Mouse (Mus musculus): Measurements from ENCODE around the gene Fam213b.

Gene Fam213b

DNA sequence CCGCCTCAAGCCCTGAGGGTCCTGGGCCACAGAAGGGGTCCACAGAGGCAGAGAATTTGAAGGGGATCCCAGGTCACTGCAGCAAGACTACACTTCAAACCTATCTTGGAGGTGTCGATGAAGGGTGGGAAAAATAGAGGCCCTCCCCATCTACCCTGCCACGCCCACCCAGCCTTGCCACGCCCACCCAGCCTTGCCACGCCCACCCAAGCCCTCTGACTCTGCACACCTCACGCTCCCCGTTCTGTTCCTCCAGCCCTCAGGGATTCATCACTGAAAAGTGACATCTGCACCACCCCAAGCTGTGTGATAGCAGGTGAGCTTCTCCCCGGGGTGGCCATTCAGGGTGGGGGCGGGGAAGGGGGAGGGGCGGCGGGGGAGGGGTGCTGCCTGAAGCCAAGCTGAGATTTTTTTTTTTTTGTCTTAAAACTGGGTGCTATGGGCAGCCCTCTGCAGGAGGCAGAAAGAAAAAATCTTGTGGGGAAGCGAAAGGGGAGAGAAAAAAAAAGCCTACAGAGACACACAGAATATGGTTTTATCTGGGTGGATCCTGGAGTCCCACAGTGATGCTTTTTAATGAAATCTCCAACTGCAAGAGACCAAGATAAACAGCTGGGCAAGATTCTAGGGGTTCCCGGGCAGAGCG, 16.8 kb downstream of the Fam213b start:
- DNase-seq (ENCODE audit: low spot score in 2 of 2) = peak; percentile 73 to 87

DNA sequence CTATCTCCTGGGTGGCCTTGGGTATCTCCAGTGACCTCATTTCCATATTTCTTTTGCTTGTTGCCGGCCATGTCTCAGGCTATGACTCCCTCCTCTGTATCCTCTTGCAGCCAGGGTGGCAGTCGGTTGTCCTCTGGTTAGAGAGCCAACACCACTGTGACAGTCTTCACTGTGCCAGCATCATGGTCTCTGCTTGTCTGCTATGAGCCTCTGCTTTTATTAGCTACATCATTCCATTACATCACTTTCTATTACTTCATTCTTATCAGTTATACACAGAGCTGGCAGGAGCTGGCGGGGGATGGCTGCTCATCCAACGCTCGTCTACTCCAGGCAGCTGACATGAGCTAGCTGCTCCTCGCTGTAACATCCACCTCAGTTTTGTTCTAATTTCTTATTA, 18.2 kb downstream of the Fam213b start:
- DNase-seq (ENCODE audit: low spot score in 2 of 2) = peak; percentile 70 to 74

DNA sequence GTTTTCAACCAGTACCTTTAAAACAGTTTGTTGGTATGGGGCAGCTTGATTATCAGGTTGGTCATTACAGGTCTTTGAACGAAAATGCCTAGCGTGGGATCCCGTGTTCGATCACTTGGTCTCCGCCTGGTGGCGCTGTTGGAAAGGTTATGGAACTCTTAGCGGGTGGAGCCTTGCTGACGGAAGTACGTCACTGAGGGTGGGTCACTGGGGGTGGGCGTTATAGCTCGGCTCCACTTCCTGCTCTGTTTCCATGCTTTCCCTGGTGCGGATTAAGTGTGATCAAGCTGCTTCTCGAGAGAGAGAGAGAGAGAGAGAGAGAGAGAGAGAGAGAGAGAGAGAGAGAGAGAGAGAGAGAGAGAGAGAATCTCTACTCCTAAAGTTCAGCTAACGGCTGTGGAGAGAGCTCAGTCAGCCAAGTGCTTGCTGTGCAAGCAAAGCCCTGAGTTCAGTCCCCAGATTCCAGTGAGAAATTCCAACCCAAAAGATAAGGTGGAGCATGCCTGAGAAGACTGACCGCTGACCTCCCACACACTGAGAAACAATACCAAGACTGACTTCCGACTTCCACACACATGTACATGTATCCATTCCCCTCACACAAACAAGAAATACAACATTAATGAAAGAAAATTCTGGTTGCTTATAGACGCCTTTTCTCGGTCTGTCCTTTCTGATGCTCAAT, 20.9 kb downstream of the Fam213b start:
- peak; percentile 93 to 99 for DNase-seq (ENCODE audit: low spot score in 2 of 2)

DNA sequence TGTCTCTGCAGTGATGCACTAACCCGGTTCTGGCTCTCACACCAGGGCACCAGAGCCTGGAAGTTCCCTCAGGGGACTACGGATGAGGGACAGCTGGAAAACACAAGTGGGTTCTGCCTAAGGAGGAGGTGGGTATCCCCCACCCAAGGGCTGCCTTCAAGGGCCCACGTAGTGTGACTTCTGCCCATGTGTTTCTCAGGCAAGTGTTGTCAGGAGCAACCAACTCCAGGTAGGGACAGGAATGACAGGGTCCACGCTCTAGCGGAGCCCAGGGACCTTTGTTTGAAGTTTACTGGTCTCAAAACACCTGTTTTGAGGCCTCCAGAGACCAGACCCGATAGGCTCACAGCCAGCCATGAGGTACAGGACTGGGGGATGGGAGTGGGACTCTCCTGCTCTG, 25.7 kb downstream of the Fam213b start:
- DNase-seq (ENCODE audit: low spot score in 2 of 2) = peak in 1 of 2 experiments; percentile 13

DNA sequence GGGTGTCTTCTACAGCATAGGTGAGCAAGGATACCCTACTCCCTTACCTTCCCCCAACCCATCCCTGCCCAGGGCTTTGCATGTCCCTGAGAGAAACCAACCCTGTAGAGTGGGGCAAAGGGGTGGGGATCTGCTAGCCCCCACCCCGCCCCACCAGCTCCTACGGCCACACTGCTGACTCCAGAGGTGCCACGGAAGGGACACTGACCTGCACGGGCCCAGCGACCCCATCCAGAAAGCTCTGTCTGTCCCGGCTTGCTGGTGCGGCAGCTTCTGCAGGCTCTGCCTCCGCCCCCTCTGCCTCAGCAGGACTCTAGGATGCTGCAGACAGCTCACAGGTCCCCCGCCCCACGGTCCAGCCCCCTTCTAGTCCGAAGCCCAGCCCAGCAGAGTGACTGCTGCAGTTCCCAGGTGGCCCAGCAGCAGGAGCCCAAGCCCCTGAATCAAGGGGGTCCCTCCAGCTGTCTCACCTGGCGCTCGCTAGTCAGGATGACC, 27.1 kb downstream of the Fam213b start:
- DNase-seq (ENCODE audit: low spot score in 2 of 2) = peak in 1 of 2 experiments; percentile 12

DNA sequence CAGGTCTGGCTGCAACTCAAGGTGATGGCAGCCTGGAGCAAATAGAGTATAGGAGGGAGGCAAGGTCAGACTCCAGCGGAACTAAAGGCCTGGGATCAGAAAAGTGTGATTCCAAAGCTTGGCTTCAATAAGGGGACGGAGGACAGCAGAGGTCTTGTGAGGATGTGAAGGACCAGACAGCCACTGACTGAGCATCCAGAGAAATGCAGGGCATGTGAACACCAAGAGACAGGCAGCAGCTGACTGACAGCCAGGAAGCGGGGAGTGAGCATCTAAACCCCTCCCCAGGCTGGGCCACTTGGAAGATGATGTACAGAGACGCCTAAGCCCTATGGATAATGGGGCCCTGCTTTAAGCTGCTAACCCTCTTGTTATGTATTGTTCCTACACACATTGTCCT, 28.2 kb downstream of the Fam213b start:
- DNase-seq (ENCODE audit: low spot score in 2 of 2) = no peak

DNA sequence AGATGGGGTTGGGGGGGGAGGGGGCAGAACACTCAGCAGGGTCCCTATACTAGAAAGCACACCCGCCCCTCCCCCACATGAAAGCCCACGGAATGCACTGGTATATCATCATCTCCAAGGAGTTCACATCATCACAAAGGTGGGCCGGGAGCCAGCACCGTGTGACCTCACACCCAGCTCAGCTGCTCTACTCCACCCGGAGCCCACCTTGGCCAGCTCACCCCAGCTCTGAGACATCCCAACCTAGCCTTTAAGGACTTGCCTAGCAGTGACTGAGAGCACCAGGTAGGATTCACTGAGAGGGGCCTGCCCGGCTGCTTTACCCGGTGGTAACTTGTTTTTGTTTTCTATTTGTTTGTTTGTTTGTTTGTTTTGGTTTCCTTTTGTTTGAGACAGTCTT, 29.5 kb downstream of the Fam213b start, which contains the start of gene Mmel1:
Gene Mmel1, plus strand, starts transcription at position 146 of the 400 bp plus-strand sequence.
- no peak for DNase-seq (ENCODE audit: low spot score in 2 of 2)

DNA sequence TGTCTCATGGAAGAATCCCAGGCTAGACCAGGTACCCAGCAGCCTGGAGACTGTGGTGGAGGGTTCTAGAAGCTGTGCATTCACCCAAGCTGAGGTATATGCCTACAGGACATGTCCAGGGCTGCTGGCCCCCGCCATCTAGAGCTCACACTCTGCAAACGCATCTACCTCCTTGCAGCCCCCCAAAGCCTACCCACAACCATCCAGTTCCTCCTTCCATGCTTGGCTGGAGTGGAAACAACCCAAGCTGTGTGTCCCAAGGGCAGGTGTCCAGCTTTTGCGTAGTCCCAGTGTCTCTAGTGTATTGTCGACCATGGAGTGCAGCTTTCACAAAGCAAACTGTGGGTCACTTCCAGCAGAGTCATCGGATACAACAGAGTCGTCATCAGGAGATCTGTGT, 31.7 kb downstream of the Fam213b start:
- DNase-seq (ENCODE audit: low spot score in 2 of 2) = no peak

DNA sequence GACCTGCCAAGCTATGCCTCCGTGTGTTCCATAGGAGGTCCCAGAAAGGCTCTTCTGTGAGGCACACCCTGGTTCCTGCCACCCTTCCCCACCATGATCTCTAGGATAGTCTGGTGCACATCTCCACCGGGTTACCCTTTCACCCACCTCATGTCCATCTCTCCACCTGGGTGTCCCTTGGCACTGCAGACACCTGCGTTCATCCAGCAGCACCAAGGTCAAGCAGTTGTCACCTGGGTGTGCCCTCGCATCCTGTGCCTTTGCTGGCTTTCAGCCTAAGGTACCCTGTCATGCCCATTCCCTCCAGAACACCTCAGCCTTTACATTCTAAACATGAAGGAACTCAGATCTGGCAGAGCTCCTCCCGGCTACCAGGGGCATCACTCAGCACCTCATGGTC, 32.5 kb downstream of the Fam213b start:
- no peak for DNase-seq (ENCODE audit: low spot score in 2 of 2)

DNA sequence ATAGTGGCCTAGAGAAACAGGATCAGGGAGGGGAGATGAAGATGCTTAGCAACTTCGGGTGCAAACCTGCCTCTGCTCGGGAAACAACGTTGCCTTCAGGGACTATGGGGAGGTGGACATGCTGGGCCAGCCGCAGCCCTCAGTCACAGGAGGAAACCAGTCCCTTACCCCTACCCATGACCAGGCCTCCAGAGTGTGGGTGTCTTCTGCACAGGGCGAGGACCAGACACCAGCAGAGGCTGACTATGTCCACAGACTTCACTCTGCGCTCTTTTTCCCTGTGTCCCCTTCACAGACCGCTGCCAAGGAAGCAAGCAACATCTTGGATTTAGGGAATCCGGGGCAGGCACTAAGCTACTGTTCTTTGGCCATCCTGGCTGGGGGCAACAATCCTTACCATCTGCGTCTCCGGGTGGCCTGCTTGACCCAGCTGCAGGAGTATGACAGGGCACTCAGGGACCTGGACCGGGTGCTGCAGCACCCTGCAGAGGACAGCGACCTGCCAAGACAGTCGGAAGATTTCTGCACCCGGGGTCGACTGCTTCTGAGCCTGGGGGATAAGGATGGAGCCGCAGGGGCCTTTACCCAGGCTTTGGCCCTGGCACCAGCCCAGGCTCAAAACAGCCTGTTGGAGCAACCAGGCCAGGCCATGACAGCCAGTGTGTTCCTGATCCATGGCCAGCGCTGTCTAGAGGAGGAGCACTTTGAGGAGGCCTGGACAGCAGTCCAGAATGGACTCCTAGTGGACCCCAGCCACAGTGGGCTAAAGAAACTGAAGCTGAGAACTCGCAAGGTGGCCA, 33.8 kb downstream of the Fam213b start:
- DNase-seq (ENCODE audit: low spot score in 2 of 2) = peak in 1 of 2 experiments; percentile 61

DNA sequence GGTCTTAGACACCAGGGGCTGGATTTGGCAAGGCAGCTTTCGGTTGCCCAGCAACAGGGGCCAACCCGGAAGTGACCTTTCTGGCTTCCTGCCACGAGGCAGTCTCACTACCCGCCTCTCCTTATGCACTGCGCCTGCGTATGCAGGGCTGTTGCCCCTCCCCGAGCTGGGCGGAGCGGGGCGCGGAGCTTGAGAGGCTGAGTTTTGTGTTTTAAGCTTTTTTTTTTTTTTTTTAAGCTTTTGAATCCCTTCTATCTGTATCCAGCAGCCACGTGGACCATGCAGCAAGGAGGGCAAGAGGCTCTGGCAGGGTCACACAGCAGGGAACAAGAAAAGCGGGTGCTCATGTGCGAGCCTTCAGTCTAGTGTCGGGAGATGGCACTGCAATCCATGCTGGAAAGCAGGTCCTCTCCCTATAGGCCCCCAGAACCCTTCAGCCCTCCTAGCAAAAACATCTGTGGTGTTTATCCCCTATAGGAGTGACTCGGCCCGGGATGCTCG, 34.6 kb downstream of the Fam213b start:
- DNase-seq (ENCODE audit: low spot score in 2 of 2) = peak; percentile 81 to 90

DNA sequence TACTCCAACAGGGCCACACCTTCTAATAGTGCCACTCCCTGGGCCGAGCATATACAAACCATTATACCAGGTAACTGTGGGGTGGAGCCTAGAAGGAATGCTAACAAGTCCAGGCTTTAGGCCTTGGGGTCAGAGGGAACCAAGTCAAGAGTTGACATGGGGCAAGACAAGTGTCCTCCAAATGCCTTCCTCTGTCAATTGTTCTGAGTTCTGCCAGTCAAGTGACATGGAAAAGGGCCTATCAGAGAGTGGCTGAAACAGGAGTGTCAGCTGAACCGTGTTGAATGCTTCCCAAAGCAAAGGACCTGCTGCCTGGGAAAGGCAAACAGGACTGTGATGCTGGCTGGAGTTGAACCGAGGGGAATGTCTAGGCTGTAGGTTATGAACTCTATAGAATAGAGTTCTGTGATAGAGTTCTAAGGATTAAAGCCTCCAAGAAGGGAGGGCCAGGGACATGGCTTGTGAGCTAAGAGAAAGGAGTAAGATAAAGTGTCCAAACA, 35.4 kb downstream of the Fam213b start:
- DNase-seq (ENCODE audit: low spot score in 2 of 2) = peak in 1 of 2 experiments; percentile 55

DNA sequence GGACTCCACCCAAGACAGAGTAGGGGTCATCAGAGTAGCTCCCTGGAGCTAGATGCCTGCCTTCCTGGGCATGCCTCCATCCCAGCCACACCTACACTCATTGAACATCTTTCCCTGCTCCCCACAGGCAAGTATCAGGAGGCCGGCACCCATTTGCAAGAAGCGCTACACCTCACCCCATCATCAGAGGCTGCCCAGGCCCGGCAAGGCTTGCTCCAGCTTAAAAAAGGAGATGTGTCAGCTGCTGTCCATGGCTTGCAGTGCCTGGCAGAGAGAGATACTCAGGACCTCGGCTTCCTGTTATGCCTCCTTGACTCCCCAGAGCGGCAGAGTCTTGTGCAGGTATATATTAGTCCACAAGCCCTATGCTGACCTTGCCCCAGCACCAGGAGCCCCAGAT, 37.0 kb downstream of the Fam213b start:
- peak in 1 of 2 experiments; percentile 55 for DNase-seq (ENCODE audit: low spot score in 2 of 2)

DNA sequence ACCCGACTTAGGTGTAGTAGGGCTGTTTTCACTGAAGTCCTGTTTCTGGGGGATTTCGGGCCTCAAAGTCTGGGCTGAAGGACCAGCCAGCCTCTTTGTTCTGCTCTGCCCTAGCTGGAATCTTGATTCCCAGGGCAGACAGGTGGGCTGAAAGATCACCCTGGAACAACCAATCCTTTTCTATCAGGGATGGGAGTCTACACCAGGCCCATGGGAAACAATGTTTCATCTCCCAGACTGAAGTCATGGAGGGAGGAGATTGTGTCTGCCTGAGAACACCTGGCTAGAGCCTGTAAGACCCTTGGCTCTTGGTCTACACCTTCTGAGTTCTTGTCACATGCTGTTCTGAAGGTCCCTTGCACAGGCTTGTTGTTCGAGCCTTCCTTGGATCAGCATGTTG, 40.3 kb downstream of the Fam213b start:
- peak in 1 of 2 experiments; percentile 47 for DNase-seq (ENCODE audit: low spot score in 2 of 2)

DNA sequence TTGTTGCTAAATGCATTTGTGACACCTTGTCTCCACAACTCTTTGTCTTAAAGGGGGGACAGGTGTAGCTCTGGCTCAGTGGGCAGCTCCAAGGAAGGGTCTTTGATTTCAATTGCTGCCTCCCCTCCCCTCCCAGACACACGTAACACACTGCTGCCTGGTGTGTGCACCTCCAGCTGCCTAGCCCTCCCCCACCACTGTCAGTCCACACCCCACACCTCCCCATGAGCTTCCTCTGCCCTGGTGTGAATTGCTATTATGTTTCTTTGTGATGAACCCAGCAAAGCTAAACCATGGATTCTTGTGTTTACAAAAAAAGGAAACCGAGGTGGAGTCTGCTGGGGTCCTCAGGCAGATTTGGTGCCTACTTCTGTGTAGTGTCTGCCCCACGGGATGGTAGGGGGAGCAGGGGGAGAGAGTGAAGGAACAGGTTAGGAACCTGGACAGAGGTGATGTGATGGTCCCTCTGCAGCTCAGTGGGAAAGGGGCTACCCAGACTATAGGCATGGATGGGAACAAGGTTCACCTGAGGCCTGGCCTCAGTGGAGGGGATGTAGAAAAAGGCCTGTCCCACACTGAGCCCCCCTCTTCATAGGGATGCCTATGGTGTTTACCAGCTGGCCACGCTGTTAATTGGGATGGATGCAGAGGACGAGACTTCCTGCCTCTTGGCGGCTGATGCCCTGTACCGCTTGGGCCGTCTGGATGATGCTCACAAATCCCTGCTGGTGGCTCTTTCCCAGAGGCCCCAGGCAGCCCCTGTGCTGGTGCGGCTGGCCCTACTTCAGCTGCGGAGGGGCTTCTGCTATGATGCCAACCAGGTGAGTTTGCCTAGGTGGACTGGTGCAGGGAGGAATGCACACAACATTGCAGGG, 41.3 kb downstream of the Fam213b start:
- peak in 1 of 2 experiments; percentile 57 for DNase-seq (ENCODE audit: low spot score in 2 of 2)

DNA sequence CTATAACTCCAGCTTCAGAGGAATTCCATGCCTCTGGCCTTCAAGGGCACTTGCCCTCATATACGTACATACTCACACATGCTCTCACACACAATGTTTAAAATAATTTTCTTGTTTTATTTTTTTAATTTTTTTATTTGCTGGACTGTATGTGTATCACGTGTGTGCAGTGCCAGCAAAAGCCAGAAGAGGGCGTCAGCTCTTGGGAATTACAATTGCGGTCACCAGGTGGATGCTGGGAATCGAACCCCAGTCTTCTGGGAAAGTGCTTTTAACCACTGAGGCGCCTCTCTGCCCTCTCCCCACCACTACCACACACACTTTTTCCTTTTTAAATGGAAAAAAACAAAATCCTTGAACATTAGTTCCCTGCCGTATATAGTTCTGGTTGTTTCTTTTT, 42.1 kb downstream of the Fam213b start:
- peak in 1 of 2 experiments; percentile 43 for DNase-seq (ENCODE audit: low spot score in 2 of 2)

DNA sequence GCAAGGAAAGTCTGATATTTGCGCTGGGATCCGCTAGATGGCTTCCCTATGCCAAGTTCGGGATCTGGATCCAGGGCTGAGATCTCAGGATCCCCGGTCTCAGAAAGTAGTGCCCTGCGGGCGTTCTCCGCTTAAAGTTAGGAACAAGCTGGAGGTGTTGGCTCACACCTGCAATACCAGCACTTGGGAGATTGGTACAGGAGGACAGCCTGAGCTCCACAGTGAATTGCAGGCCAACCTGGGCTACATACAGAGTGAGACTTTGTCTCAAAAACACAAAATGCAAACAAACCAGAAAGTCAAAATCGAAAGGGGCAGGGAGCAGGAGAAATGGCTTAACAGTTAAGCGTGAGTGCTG, 42.5 kb downstream of the Fam213b start:
- DNase-seq (ENCODE audit: low spot score in 2 of 2) = no peak

DNA sequence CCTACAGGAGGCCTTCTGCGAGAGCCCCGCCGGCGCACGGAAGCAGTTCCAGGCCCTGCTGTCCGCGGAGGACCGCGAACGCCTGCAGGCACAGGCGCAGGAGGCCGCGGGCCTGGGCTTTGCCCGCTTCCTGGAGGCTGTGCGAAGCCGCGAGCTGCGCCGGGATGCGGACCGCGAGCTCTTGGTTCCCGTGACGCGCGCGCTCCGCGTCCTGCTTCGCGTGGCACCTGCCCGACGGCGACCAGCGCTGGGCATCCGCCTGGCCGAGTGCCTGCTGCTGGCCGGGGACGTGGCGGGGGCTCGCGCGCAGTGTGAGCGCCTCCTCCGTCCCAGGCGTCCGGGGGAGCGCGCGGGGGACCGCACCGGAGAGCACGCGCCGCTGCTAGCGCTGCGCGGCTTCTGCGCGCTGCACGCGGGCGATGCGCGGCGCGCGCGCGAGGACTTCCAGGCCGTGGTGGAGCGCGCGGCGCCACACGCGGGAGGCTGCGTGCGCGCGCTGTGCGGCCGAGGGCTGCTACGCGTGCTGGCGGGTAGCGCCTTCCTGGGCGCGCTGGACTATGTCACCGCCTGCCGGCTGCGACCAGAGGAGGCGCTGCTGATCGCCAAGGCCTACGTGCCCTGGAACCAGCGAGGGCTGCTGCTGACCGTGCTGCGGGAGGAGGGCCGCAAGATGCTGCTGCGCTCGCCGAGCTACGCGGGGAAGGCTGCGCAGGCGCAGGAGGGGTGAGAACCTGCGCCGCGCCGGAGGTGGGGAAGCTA, 43.0 kb downstream of the Fam213b start:
- peak in 1 of 2 experiments; percentile 73 for DNase-seq (ENCODE audit: low spot score in 2 of 2)

DNA sequence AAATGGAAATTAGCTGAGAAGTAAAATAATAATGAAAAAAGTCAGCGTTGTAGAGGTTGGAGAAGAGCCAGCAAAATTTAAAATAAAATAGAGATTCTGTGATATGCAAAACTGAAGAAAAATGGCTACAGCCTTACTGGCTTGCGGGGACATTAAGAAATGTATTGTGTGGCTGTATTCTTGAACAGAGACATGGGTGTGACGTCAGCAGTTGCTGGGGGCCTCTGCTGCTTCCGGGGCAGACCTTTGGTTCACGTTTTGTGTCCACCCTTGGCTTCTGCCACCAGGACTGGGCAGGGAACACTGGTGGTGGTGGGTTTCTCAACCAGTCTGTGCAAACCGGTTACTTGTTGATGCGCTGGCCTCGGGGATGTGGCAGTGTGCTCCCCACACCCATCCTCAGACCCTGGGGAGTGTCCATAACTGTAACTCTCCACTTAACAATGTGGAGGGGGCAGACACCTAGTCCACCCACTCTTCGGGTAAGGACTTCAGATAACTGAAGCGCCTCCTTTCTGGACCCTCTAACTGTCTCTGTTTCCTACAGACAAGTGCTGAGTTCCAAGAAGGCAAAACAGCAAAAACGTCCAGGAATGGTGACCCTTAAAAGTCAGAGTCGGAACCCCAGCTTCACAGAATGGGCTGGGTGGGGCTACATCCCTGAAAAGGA, 44.1 kb downstream of the Fam213b start:
- peak in 1 of 2 experiments; percentile 41 for DNase-seq (ENCODE audit: low spot score in 2 of 2)

DNA sequence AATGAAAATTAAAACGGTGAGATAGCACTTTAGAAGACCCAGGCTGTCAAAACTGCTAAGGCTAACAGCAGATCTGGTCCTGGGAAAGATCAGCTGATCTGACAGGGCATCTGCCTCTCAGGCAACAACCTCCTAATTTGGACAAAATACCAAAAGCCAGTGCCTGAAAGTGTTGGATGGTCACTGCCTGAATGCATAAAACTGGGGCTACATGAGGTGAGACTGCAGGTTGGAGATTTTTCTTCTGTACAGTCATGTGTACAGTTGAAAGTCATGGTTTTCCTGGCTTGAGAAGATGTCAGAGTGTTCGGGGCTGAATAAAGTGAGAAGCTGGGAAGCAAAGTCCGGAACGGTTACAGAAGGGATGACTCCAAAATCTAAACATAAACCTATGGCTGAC, 45.1 kb downstream of the Fam213b start:
- DNase-seq (ENCODE audit: low spot score in 2 of 2) = peak in 1 of 2 experiments; percentile 18
